Mouse (Mus musculus): Measurements from ENCODE around the gene Has3. TPM values are rescaled to one million over a fixed set of nuclear protein-coding genes. Genes with fewer than 3 reads are reported as not detected.
"Not testable (repeated sequence)": the region's sequence is repeated elsewhere in the genome, so short reads cannot be mapped to it uniquely, and the experiment has no call there.

Has3 gene
- polyA plus RNA-seq, 1 experiment from 2014 or later = 0.06 TPM

DNA sequence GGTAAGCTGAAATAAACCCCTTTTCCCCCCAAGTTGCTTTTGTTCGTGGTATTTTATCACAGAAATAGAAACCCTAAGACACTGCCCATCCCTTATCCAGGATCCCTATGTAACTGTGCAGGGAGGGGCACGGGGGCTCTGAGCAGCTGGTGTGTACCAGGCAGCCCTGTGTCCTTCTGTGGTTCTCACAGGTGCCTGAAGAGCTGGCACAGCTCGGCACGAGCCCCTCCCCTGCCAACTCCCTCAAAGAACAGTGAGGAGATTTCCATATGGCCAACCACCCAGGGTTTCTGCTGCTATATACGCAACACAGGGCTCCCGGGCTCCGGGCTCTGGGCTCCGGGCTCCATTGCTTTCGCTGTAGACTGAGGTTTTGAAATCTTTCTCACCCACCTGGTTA lies 4.7 kb upstream of the Has3 start:
- Histone ChIP-seq H3K27me3 (ENCODE audit: low read depth, poor library complexity, severe bottlenecking) (peaks cover 33% of the 10 kb centered on the region), H3K36me3 (no peaks in the 10 kb centered on the region), H3K4me3 (no peak overlapping the region), H3K27ac (no peak overlapping the region), H3K4me1 (peaks cover 11% of the 10 kb centered on the region), H3K9me3 (replicated peaks) (no peaks in the 10 kb centered on the region)
- WGBS = 80% methylated on average over 9 of the region's 9 CpGs
- no peak for DNase-seq (ENCODE audit: low spot score)

DNA sequence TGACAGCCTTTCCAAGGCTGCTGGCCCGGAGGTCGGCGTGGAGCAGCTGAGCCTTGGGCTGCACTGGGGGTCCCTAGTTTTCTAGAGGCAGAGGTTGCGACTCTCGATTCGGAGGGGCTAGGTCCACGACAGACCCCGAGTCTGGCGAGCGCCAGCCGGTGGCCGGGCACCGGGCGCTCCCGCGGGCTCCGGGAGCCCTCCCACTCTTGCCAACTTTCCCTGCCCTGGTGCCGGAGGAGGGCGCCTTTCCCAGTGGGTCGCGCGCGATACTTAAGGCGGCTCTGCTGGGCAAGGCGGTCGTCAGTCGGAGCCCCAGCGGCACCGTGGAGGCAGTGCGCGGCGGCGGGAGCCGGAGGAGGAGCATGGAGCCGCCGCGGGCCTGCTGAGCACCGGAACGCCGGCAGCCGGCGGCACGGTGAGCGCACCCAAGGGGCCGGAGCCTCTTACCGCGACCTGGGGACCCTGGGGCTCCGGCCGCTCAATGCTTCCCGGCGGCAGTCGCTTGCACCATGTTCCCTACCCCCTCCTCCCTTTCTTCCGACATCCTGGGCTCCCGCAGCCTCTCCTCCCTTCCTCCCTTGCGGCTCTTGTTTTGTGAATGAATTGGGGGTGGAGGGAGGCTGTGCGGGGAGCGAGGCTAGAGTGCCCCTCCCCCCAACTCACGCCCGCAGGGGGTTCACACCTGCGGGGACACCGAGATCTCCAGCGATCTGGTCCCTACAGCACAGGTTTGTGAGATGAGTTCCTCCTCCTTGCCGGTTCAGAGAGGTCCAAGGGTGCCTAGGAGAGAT lies 690 bp downstream of the Has3 start:
- H3K27ac ChIP-seq = peak overlapping the region; percentile 71
- H3K4me3 ChIP-seq = peak overlapping the region; percentile 63
- H3K36me3 ChIP-seq = peaks cover 19% of the 10 kb centered on the region
- DNase-seq (ENCODE audit: low spot score) = peak; percentile 77
- WGBS = under 1% methylated on average over 58 of the region's 63 CpGs
- H3K4me1 ChIP-seq = peaks cover 40% of the 10 kb centered on the region
- no peaks in the 10 kb centered on the region for H3K9me3 ChIP-seq (replicated peaks)
- H3K27me3 ChIP-seq (ENCODE audit: low read depth, poor library complexity, severe bottlenecking) = peaks cover 78% of the 10 kb centered on the region

DNA sequence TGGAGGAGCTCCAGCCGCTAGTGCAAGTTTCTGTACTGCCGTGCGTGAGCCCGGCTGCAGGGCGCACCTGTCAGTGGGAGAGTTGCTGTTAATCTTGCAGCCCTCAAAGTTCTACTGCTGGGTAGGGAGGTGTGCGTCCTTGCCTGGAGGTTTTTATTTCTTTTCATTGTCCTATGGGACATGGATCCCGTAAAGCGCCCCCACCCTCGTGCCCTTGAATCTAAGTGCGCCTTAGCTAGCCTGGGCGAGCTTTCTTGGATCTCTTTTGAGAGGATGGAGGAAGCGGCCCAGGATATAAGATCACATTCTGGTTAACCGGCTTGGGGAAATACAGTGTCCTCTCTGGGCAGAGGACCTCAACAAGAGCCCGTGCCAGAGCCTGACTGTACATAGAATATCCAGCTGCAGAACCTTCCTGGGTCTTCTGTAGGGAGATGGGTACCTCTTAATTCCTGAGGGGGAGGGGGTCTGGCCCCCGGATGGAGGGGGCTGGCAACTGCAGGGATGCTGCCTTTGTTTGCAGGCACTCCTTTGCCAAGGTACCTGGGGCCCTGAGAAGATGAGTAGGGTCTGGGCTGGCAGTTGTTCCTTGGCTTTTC lies 1.4 kb downstream of the Has3 start:
- Histone ChIP-seq H3K4me1 (peaks cover 40% of the 10 kb centered on the region), H3K27me3 (ENCODE audit: low read depth, poor library complexity, severe bottlenecking) (peaks cover 78% of the 10 kb centered on the region), H3K9me3 (replicated peaks) (no peaks in the 10 kb centered on the region), H3K27ac (peak overlapping the region; percentile 32; the same call in 1 of the 2 replicates), H3K36me3 (peaks cover 26% of the 10 kb centered on the region), H3K4me3 (peak overlapping the region; percentile 63)
- DNase-seq (ENCODE audit: low spot score) = no peak
- 0% methylated on average over 15 of the region's 15 CpGs for WGBS

DNA sequence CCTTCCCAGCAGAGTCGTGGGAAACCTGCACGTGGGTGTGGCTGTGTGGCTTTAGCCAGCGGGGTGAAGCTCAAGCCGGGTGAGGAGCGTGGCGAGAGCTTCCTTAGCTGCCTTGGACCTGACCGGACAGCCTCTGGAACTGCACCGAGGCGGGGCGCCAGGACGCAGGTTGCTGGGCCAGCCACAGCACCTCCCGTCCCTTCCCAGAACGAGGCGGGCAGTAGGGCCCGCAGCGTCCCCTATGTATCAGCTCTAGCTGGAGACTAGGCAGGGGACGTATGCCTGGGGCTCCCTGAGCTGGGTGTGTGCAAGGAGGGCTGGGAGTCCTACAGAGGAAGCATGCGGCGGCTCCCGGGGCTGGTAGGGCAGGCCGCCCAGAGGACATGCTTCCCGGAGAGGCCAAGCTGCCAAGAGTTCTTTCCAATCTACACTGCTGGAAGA lies 1.9 kb downstream of the Has3 start:
- DNase-seq (ENCODE audit: low spot score) = peak; percentile 76
- H3K27ac ChIP-seq = peak overlapping the region; percentile 32

DNA sequence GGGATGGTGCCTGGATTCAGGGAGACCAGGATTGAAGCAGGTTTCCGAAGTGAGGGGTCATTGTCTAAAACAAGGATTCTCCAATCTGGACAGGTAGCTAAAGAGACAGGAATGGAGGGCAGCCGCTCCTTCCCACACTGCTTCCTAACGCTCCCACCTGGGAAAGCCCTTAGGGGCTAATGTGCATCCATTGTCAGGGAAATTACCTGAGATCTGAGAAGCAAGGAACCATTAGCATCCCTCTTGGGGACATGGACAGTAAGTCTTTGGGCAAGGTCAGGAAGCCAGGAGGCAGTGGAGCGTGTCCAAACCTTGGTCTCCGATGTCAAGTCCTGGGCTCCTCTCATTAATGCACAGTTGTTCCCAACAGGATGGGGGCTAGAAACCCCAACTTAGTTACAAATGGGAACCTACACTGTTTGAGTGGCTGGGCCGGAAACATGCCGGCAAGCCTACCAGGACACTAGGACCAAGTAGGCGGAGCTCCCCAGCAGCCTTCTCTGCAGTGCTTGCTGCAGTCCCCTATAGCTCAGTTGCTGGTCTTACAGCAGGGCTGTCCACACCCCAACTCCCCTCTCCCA lies 2.5 kb downstream of the Has3 start:
- peaks cover 38% of the 10 kb centered on the region for H3K36me3 ChIP-seq
- peak overlapping the region; percentile 63 for H3K4me3 ChIP-seq
- H3K27ac ChIP-seq = 0 out of 2 replicates have a peak overlapping the region, but pooled peaks have one; percentile 32
- H3K9me3 ChIP-seq (replicated peaks) = no peaks in the 10 kb centered on the region
- peaks cover 70% of the 10 kb centered on the region for H3K27me3 ChIP-seq (ENCODE audit: low read depth, poor library complexity, severe bottlenecking)
- DNase-seq (ENCODE audit: low spot score) = no peak
- WGBS = 8% methylated on average over 8 of the region's 8 CpGs
- H3K4me1 ChIP-seq = peaks cover 40% of the 10 kb centered on the region

More for the DNA sequence above, 1.9 kb downstream of the Has3 start:
- H3K9me3 ChIP-seq (replicated peaks) = no peaks in the 10 kb centered on the region
- peak overlapping the region; percentile 63 for H3K4me3 ChIP-seq
- H3K4me1 ChIP-seq = peaks cover 40% of the 10 kb centered on the region
- peaks cover 32% of the 10 kb centered on the region for H3K36me3 ChIP-seq
- WGBS = under 1% methylated on average over 22 of the region's 22 CpGs
- peaks cover 76% of the 10 kb centered on the region for H3K27me3 ChIP-seq (ENCODE audit: low read depth, poor library complexity, severe bottlenecking)

DNA sequence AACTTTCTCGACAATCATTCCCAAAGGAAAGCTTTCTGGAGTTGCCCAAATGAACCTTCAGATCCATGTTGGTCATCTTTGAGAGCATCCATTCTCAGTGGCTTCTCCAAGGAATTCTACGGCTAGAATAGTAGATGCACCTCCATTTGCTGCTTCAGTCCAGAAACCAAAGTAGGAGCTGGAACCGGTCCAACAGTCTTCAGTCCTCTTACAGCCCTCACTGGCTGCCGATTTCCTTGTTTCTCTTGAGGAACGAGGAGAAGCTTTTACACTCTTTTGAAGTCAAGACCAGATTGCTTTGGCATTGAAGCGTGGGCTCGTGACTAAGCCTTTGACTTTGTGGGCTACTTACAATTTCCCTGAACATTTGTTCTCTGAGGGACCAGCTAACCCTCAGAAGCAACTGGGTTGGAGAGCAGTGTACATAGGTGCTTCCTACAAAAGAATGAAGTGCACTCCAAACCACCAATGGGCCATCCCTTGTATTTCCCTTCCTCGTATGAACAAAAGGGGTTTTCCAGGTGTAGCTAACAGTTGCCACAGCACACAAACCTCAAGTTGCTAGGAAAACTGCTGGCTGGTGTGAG lies 10.2 kb downstream of the Has3 start:
- Histone ChIP-seq H3K36me3 (peaks cover 100% of the 10 kb centered on the region), H3K9me3 (replicated peaks) (no peaks in the 10 kb centered on the region), H3K27ac (no peak overlapping the region), H3K4me3 (no peak overlapping the region), H3K27me3 (ENCODE audit: low read depth, poor library complexity, severe bottlenecking) (no peaks in the 10 kb centered on the region), H3K4me1 (no peaks in the 10 kb centered on the region)
- 94% methylated on average over 8 of the region's 8 CpGs for WGBS
- no peak for DNase-seq (ENCODE audit: low spot score)

DNA sequence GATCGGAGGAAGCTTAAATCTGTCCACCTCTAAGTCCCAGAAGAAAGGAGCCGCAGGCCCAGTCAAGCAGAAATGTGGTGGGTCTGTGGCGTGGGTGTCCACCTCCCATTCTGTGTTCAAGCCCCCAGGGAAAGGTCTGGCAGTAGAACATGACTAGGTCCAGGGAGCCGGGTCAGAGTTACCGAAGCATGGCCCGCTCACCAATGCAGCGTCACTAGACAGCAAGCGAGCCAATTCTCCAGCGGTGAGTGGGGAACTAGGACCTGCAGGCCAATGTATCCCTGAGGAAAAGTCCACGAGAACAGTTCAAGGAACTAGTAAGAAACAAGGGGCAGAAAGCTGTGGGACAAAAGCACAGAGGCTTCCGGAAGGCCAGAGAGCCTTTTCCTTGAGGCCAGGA lies 14.1 kb downstream of the Has3 start:
- H3K36me3 ChIP-seq = peaks cover 87% of the 10 kb centered on the region

DNA sequence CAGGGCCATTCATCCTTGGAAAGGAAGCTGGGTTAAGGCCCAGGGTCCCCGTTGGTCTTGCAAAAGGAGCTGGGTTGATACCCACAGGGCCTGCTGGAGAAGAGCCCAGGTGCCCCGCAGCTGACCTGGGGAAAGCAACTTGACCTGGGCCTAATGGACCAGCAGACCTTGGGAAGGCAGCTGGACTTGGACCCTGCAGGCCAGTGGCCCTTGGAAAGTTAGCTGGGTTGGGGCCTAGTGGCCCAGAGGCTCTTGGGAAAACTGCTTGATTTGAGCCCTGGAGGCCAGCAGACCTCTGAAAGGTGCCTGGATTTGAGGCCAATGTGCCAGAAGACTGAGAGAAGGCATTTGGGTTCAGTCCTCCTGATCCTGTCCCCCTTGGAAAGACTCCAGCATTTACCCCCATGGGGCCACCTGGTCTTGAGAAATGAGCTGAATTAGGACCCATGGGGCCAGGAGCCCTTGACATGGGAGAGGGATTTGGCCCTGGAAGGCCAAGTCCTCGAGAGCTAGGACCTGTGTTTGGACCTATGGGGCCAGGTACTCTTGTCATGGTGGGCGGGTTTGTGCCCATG lies 14.9 kb downstream of the Has3 start:
- not testable (repeated sequence) for H3K9me3 ChIP-seq (replicated peaks); H3K4me1 ChIP-seq; DNase-seq (ENCODE audit: low spot score); H3K4me3 ChIP-seq; H3K27ac ChIP-seq; H3K27me3 ChIP-seq (ENCODE audit: low read depth, poor library complexity, severe bottlenecking)
- WGBS = 96% methylated on average over 4 of the region's 4 CpGs
- peaks cover 85% of the 10 kb centered on the region for H3K36me3 ChIP-seq

More for the DNA sequence above, 14.1 kb downstream of the Has3 start:
- not testable (repeated sequence) for H3K27me3 ChIP-seq (ENCODE audit: low read depth, poor library complexity, severe bottlenecking); H3K27ac ChIP-seq; H3K4me1 ChIP-seq; H3K9me3 ChIP-seq (replicated peaks); DNase-seq (ENCODE audit: low spot score); H3K4me3 ChIP-seq
- 96% methylated on average over 11 of the region's 11 CpGs for WGBS

DNA sequence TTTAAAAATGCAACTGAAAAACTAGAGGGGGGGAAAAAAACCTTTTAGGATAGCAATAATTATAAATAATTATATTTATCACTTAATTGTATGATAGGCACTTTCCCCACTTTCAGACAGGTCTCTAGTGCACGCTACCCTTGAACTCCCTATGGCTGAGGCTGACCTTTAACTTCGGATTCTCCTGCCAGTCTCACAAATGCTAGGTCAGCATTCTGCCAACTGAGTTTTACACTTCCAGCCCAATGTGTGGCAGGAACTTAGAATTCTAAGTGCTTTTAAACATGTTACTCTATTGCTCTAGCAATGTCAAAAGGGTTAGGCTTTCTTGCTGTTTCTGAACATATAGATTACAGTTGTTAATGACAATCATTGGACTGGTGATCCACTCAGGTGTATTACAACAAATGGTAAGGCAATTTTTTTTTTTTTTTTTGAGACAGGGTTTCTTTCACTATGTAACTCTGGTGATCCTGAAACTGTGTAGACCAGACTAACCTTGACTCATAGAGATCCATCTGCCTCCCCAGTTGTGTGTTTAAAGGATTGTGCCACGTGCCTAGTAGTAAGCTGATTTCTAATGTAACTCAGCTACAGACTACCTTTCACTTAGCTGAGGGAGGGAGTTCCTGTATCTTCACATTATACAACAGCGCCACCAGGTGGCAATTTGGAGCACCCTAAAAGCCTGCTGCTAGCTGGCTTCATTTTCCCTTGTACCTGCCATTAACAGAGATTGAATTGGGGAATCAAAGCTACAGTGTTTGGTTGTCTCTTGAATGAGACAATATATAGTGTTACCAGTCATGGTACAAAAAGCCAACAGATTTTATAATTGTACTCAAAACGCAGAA lies 17.5 kb downstream of the Has3 start:
- DNase-seq (ENCODE audit: low spot score) = peak; percentile 77
- H3K27ac ChIP-seq = no peak overlapping the region
- no peak overlapping the region for H3K4me3 ChIP-seq
- no peaks in the 10 kb centered on the region for H3K9me3 ChIP-seq (replicated peaks)
- no peaks in the 10 kb centered on the region for H3K27me3 ChIP-seq (ENCODE audit: low read depth, poor library complexity, severe bottlenecking)
- 55% methylated on average over 5 of the region's 5 CpGs for WGBS
- peaks cover 62% of the 10 kb centered on the region for H3K36me3 ChIP-seq
- H3K4me1 ChIP-seq = peaks cover 16% of the 10 kb centered on the region

DNA sequence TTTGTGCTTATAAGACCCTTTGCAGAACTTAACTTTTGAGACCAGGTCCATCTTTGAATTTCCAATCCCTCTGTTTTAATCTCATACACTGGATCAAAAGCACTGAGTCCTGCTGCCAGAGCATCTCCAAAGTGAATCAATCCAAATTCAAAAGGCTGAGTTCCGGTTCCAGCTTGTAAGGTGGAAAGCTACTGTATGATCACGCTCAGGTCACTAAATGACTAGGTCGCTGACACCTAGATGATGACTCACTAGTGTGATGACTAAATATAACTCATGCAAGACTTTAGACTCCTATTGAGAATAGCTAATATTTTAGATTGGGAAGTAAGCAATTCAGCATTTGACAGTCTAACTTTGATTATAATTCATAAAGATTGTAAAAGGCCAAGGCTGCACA lies 18.8 kb downstream of the Has3 start:
- Histone ChIP-seq H3K27ac (no peak overlapping the region), H3K27me3 (ENCODE audit: low read depth, poor library complexity, severe bottlenecking) (no peaks in the 10 kb centered on the region), H3K4me3 (no peak overlapping the region), H3K9me3 (replicated peaks) (no peaks in the 10 kb centered on the region), H3K36me3 (peaks cover 49% of the 10 kb centered on the region), H3K4me1 (peaks cover 16% of the 10 kb centered on the region)
- DNase-seq (ENCODE audit: low spot score) = no peak
- 95% methylated on average over 3 of the region's 3 CpGs for WGBS

DNA sequence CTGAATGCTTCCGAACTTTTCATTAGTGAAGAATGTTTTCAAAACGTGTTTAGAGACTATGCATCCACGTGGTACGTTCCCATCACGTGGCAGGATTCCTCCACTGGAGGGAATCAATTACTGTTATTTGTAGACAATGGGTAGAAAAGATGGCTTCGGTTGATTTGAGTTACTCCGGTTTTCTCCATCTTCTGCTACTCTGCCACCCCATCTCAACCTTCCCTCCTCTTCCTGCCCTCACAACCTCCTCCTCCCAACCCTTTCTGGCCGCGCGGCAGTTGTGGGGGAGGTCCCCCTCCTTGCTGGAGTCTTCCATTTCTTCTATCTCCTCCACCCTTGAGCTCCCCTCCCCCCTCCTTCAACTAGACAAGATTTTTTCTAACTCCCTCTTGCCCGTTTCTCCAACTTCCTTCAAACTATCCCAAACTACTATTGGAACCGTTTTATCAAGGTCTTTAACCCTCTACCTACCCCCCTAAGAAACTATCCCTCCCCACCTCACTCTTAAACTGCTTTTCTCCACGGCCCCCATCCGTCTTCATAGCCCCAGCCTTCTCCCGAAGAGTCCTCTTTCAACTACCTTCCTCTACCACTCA lies 22.3 kb downstream of the Has3 start:
- H3K36me3 ChIP-seq = peaks cover 42% of the 10 kb centered on the region
- DNase-seq (ENCODE audit: low spot score) = peak; percentile 72
- no peaks in the 10 kb centered on the region for H3K27me3 ChIP-seq (ENCODE audit: low read depth, poor library complexity, severe bottlenecking)
- no peaks in the 10 kb centered on the region for H3K9me3 ChIP-seq (replicated peaks)
- H3K4me1 ChIP-seq = peaks cover 29% of the 10 kb centered on the region
- WGBS = 1% methylated on average over 15 of the region's 15 CpGs
- H3K27ac ChIP-seq = peak overlapping the region; percentile 100
- H3K4me3 ChIP-seq = peak overlapping the region; percentile 92
